Mouse (Mus musculus): ENCODE results near the gene Abcd3. TPM values are rescaled to one million over a fixed set of nuclear protein-coding genes. Genes with fewer than 3 reads are reported as not detected.

Gene Abcd3
- polyA plus RNA-seq, 1 experiment, result 23.3 TPM

DNA sequence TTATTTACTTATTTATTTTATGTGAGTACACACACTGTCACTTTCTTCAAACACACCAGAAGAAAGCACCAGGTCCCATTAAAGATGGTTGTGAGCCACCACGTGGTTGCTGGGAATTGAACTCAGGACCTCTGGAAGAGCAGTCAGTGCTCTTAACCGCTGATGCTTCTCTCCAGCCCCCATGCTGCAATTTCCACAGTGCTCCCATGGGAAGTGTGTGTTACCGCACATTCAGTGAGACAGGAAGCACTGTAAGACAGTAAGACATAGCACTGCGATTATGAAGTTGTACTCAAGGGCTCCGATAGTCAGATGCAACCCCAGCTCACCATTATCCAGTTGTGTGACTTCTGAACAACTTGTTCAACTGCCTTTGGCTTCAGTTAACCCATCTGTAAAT lies 98.6 kb downstream of the Abcd3 start:
- Histone ChIP-seq H3K27ac (ENCODE audit: insufficient read depth, low read length) (peak overlapping the region; percentile 36; the same call in 1 of the 2 replicates), H3K4me1 (ENCODE audit: control insufficient read depth, insufficient read depth, low read length) (no peaks in the 10 kb centered on the region; the same call in 1 of the 2 replicates)
- TF ChIP-seq CTCF (IDR thresholded peaks at IDR 0.05; ENCODE audit: extremely low read depth, insufficient read depth, low read length), result no peak
- no peak for TF ChIP-seq POLR2A (IDR thresholded peaks at IDR 0.05; ENCODE audit: extremely low read depth, insufficient read depth, low read length)

GRCm38 (mm10) chr3:121715741-121716459 lies 99.2 kb downstream of the Abcd3 start:
- TF ChIP-seq POLR2A (IDR thresholded peaks at IDR 0.05; ENCODE audit: extremely low read depth, insufficient read depth, low read length) (no peak), CTCF (IDR thresholded peaks at IDR 0.05; ENCODE audit: extremely low read depth, insufficient read depth, low read length) (no peak)
- Histone ChIP-seq H3K27ac (ENCODE audit: insufficient read depth, low read length) (peak overlapping the region; percentile 58), H3K4me3 (ENCODE audit: insufficient read depth, low read length) (no peak overlapping the region), H3K4me1 (ENCODE audit: control insufficient read depth, insufficient read depth, low read length) (peaks cover under 1% of the 10 kb centered on the region)

More for the DNA sequence above, 98.6 kb downstream of the Abcd3 start:
- H3K4me3 ChIP-seq (ENCODE audit: insufficient read depth, low read length), result no peak overlapping the region

- Histone ChIP-seq H3K27ac (ENCODE audit: insufficient read depth, low read length) (peak overlapping the region; percentile 58), H3K4me1 (ENCODE audit: control insufficient read depth, insufficient read depth, low read length) (peaks cover 2% of the 10 kb centered on the region), H3K4me3 (ENCODE audit: insufficient read depth, low read length) (no peak overlapping the region)
- TF ChIP-seq POLR2A (IDR thresholded peaks at IDR 0.05; ENCODE audit: extremely low read depth, insufficient read depth, low read length), result no peak
- no peak for TF ChIP-seq CTCF (IDR thresholded peaks at IDR 0.05; ENCODE audit: extremely low read depth, insufficient read depth, low read length)
Measured at GRCm38 (mm10) chr3:121715336-121715735, 99.8 kb downstream of the Abcd3 start.

DNA sequence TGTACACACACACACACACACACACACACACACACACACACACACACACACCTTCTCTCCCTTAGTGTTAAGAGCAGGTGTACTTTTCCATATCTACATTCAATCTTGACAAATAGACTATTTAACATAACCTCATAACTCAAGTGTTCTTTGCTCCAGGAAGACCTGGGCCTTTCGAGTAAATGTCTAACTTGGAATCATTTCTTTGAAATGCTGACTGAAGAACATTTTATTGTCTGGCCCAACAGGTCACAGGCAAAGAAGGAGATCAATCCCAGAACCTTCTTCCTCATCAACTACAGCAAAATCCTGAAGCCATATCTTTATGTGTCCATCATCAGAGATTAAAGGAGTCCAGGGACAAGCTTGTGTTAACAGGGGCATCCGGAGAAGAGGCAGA lies 100.6 kb downstream of the Abcd3 start:
- no peak overlapping the region for H3K27ac ChIP-seq (ENCODE audit: insufficient read depth, low read length)
- TF ChIP-seq CTCF (IDR thresholded peaks at IDR 0.05; ENCODE audit: extremely low read depth, insufficient read depth, low read length) (no peak), POLR2A (IDR thresholded peaks at IDR 0.05; ENCODE audit: extremely low read depth, insufficient read depth, low read length) (no peak)
- H3K4me1 ChIP-seq (ENCODE audit: control insufficient read depth, insufficient read depth, low read length), result peaks cover 2% of the 10 kb centered on the region
- no peak overlapping the region for H3K4me3 ChIP-seq (ENCODE audit: insufficient read depth, low read length)

GRCm38 (mm10) chr3:121713816-121714215 lies 101.3 kb downstream of the Abcd3 start:
- Histone ChIP-seq H3K27ac (ENCODE audit: insufficient read depth, low read length) (no peak overlapping the region), H3K4me3 (ENCODE audit: insufficient read depth, low read length) (no peak overlapping the region), H3K4me1 (ENCODE audit: control insufficient read depth, insufficient read depth, low read length) (peaks cover 2% of the 10 kb centered on the region)
- TF ChIP-seq CTCF (IDR thresholded peaks at IDR 0.05; ENCODE audit: extremely low read depth, insufficient read depth, low read length) (no peak), POLR2A (IDR thresholded peaks at IDR 0.05; ENCODE audit: extremely low read depth, insufficient read depth, low read length) (no peak)

- TF ChIP-seq CTCF (IDR thresholded peaks at IDR 0.05; ENCODE audit: extremely low read depth, insufficient read depth, low read length), result no peak
- TF ChIP-seq POLR2A (IDR thresholded peaks at IDR 0.05; ENCODE audit: extremely low read depth, insufficient read depth, low read length), result no peak
- no peak overlapping the region for H3K4me3 ChIP-seq (ENCODE audit: insufficient read depth, low read length)
- H3K27ac ChIP-seq (ENCODE audit: insufficient read depth, low read length), result no peak overlapping the region
- peaks cover 2% of the 10 kb centered on the region for H3K4me1 ChIP-seq (ENCODE audit: control insufficient read depth, insufficient read depth, low read length)
Measured at GRCm38 (mm10) chr3:121713151-121713701, 101.9 kb downstream of the Abcd3 start.

DNA sequence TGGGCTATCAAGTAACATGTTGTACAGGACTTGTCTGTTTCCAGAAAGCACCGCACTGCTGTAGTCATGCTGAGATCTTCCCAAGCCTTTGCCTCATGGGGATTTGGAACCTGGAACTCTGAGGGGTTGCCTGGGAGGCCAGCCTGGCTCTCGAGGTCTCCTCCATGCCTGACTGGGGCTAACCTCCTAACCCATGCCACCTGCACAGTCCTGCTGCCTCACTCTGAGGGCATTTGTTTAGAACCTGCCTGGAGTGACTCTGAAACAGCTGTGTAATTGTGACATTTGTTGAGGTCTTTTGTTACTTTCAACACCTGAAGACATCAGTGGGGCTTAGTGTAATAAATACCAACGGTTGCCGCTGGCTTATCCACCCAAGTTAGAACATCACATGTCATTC lies 102.9 kb downstream of the Abcd3 start:
- Histone ChIP-seq H3K4me3 (ENCODE audit: insufficient read depth, low read length) (no peak overlapping the region), H3K27ac (ENCODE audit: insufficient read depth, low read length) (no peak overlapping the region), H3K4me1 (ENCODE audit: control insufficient read depth, insufficient read depth, low read length) (peaks cover 2% of the 10 kb centered on the region)
- TF ChIP-seq CTCF (IDR thresholded peaks at IDR 0.05; ENCODE audit: extremely low read depth, insufficient read depth, low read length), result no peak
- TF ChIP-seq POLR2A (IDR thresholded peaks at IDR 0.05; ENCODE audit: extremely low read depth, insufficient read depth, low read length), result no peak

GRCm38 (mm10) chr3:121710894-121711531 lies 104.1 kb downstream of the Abcd3 start:
- Histone ChIP-seq H3K4me3 (ENCODE audit: insufficient read depth, low read length) (no peak overlapping the region), H3K4me1 (ENCODE audit: control insufficient read depth, insufficient read depth, low read length) (peaks cover 2% of the 10 kb centered on the region), H3K27ac (ENCODE audit: insufficient read depth, low read length) (no peak overlapping the region)
- TF ChIP-seq CTCF (IDR thresholded peaks at IDR 0.05; ENCODE audit: extremely low read depth, insufficient read depth, low read length), result no peak
- no peak for TF ChIP-seq POLR2A (IDR thresholded peaks at IDR 0.05; ENCODE audit: extremely low read depth, insufficient read depth, low read length)

Other genes starting within 250 kb of the Abcd3 start
- gene 4930432M17Rik, start 144.5 kb downstream of the Abcd3 start, polyA plus RNA-seq (2012; rRNA removed), result not detected in 2 replicates
- gene F3, start 91.8 kb downstream of the Abcd3 start, polyA plus RNA-seq (2012; rRNA removed), result 76.7 and 88.6 TPM in 2 replicates
- 16.1 and 16.8 TPM in 2 replicates for gene Arhgap29, start 137.2 kb upstream of the Abcd3 start, polyA plus RNA-seq (2012; rRNA removed)
- 3.6 and 3.7 TPM in 2 replicates for gene Abca4, start 229.1 kb upstream of the Abcd3 start, polyA plus RNA-seq (2012; rRNA removed)

Data from cortical plate, adult 2 months (tissue).